Comparison of ENCODE assay signal across 16 mouse cellular contexts in genomic region chr9:123505598-123505997, GRCm38 (mm10). TPM values are rescaled to one million over a fixed set of nuclear protein-coding genes. Genes with fewer than 3 reads are reported as not detected.
DNase-seq lines count a peak whose midpoint lies in the region; ATAC-seq lines count a peak whose summit lies in the region.
"Had no signal": no experiment of that assay in that cellular context is flagged by ENCODE, and none has a peak within 500 bp of the region (broad histone marks: within the 10 kb centered on the region; RNA-seq: fewer than 3 reads in every experiment).

No protein-coding gene starts in this region.

- 29% methylated on average over 1 of the region's 1 CpGs for WGBS in heart, embryonic 16.5 days
- WGBS in lung, embryonic 16.5 days, result 23% methylated on average over 1 of the region's 1 CpGs
- WGBS in kidney, embryonic 15.5 days, result 57% methylated on average over 1 of the region's 1 CpGs
- 20% methylated on average over 1 of the region's 1 CpGs for WGBS in stomach, embryonic 16.5 days
- WGBS in midbrain, embryonic 14.5 days, result 94% methylated on average over 1 of the region's 1 CpGs

- ATAC-seq in heart, embryonic 16.5 days (replicated peaks; ENCODE audit: extremely low read depth, insufficient read depth, low FRiP score), result no peak
- peak; percentile 48 for ATAC-seq in lung, embryonic 16.5 days (ENCODE audit: low read depth)
- no peak for ATAC-seq in kidney, embryonic 15.5 days (replicated peaks; ENCODE audit: low FRiP score)
- no peak for ATAC-seq in stomach, embryonic 16.5 days (ENCODE audit: insufficient read depth, low FRiP score)
- ATAC-seq in midbrain, embryonic 14.5 days (ENCODE audit: low FRiP score, low TSS enrichment), result no peak
- ATAC-seq: activated CD4-positive, CD25-positive, alpha-beta regulatory T cell, adult 4 months; forebrain, embryonic 15.5 days; Patski had no signal

- H3K4me2 ChIP-seq in heart, embryonic 16.5 days (ENCODE audit: low read depth, low read length), result no peak overlapping the region
- no peak overlapping the region for H3K4me2 ChIP-seq in lung, embryonic 16.5 days (ENCODE audit: low read depth, low read length)
- H3K4me2 ChIP-seq in kidney, embryonic 15.5 days, result no peak overlapping the region
- no peak overlapping the region for H3K4me2 ChIP-seq in stomach, embryonic 16.5 days (ENCODE audit: low read depth, low read length)
- no peak overlapping the region for H3K4me2 ChIP-seq in midbrain, embryonic 14.5 days (ENCODE audit: low read length)
- H3K4me2 ChIP-seq: forebrain, embryonic 15.5 days; hindbrain, embryonic 13.5 days; limb, embryonic 15.5 days had no signal

- H3K27ac ChIP-seq in heart, embryonic 16.5 days (ENCODE audit: low read length), result peak overlapping the region; percentile 69
- H3K27ac ChIP-seq in lung, embryonic 16.5 days (ENCODE audit: low read length), result peak overlapping the region; percentile 17; the same call in 1 of the 2 replicates
- H3K27ac ChIP-seq in kidney, embryonic 15.5 days, result 0 out of 2 replicates have a peak overlapping the region, but pooled peaks have one; percentile 1
- H3K27ac ChIP-seq in stomach, embryonic 16.5 days (ENCODE audit: low read length), result peak overlapping the region; percentile 67
- H3K27ac ChIP-seq in midbrain, embryonic 14.5 days (replicated peaks; ENCODE audit: low read depth, low read length), result no peak overlapping the region
- H3K27ac ChIP-seq: embryonic facial prominence, embryonic 10.5 days; forebrain, embryonic 15.5 days; hindbrain, embryonic 13.5 days; limb, embryonic 15.5 days had no signal

- peaks cover 33% of the 10 kb centered on the region for H3K4me1 ChIP-seq in heart, embryonic 16.5 days (ENCODE audit: control insufficient read depth, insufficient read depth, low read length)
- H3K4me1 ChIP-seq in lung, embryonic 16.5 days (replicated peaks; ENCODE audit: control insufficient read depth, insufficient read depth, low read length), result peaks cover 36% of the 10 kb centered on the region
- H3K4me1 ChIP-seq in kidney, embryonic 15.5 days, result peaks cover 23% of the 10 kb centered on the region
- H3K4me1 ChIP-seq in stomach, embryonic 16.5 days (ENCODE audit: control insufficient read depth, insufficient read depth, low read length), result peaks cover 23% of the 10 kb centered on the region
- H3K4me1 ChIP-seq in midbrain, embryonic 14.5 days (ENCODE audit: control insufficient read depth, insufficient read depth, low read length), result no peaks in the 10 kb centered on the region
- H3K4me1 ChIP-seq: embryonic facial prominence, embryonic 10.5 days; forebrain, embryonic 15.5 days; limb, embryonic 15.5 days had no signal

- no peaks in the 10 kb centered on the region for H3K9me3 ChIP-seq in heart, embryonic 16.5 days (replicated peaks; ENCODE audit: control insufficient read depth, low read length)
- H3K9me3 ChIP-seq in lung, embryonic 16.5 days (ENCODE audit: control insufficient read depth, low read length), result no peaks in the 10 kb centered on the region
- H3K9me3 ChIP-seq in kidney, embryonic 15.5 days (replicated peaks), result no peaks in the 10 kb centered on the region
- no peaks in the 10 kb centered on the region for H3K9me3 ChIP-seq in stomach, embryonic 16.5 days (replicated peaks; ENCODE audit: control insufficient read depth, low read length)
- no peaks in the 10 kb centered on the region for H3K9me3 ChIP-seq in midbrain, embryonic 14.5 days (ENCODE audit: control insufficient read depth, low read length)
- H3K9me3 ChIP-seq: embryonic facial prominence, embryonic 10.5 days; forebrain, embryonic 15.5 days; hindbrain, embryonic 13.5 days; limb, embryonic 15.5 days had no signal

- H3K4me3 ChIP-seq in heart, embryonic 16.5 days (ENCODE audit: low read length), result no peak overlapping the region
- H3K4me3 ChIP-seq in lung, embryonic 16.5 days (ENCODE audit: low read length), result no peak overlapping the region
- H3K4me3 ChIP-seq in kidney, embryonic 15.5 days (replicated peaks), result no peak overlapping the region
- no peak overlapping the region for H3K4me3 ChIP-seq in stomach, embryonic 16.5 days (replicated peaks; ENCODE audit: low read length)
- no peak overlapping the region for H3K4me3 ChIP-seq in midbrain, embryonic 14.5 days (replicated peaks; ENCODE audit: low read depth, low read length)
- H3K4me3 ChIP-seq: embryonic facial prominence, embryonic 10.5 days; forebrain, embryonic 15.5 days; hindbrain, embryonic 13.5 days; limb, embryonic 15.5 days had no signal

- H3K27me3 ChIP-seq in heart, embryonic 16.5 days (ENCODE audit: control insufficient read depth, insufficient read depth, low read length), result no peaks in the 10 kb centered on the region
- no peaks in the 10 kb centered on the region for H3K27me3 ChIP-seq in lung, embryonic 16.5 days (ENCODE audit: control insufficient read depth, insufficient read depth, low read depth, low read length)
- H3K27me3 ChIP-seq in kidney, embryonic 15.5 days, result no peaks in the 10 kb centered on the region
- H3K27me3 ChIP-seq in stomach, embryonic 16.5 days (ENCODE audit: control insufficient read depth, insufficient read depth, low read length), result no peaks in the 10 kb centered on the region
- H3K27me3 ChIP-seq in midbrain, embryonic 14.5 days (ENCODE audit: control insufficient read depth, insufficient read depth, low read length), result no peaks in the 10 kb centered on the region
- H3K27me3 ChIP-seq: forebrain, embryonic 15.5 days; hindbrain, embryonic 13.5 days; limb, embryonic 15.5 days; Patski had no signal

- DNase-seq in heart, adult 9 months (ENCODE audit: low spot score in 2 of 2), result no peak
- DNase-seq in lung, adult 18-20 months, result no peak
- DNase-seq in midbrain, embryonic 14.5 days, result no peak
- DNase-seq: adrenal gland, postnatal 25 days; cerebellum, adult 18-20 months; right cerebral cortex, adult 18-20 months had no signal

- H3K9ac ChIP-seq in heart, embryonic 16.5 days (ENCODE audit: low read length), result no peak overlapping the region
- H3K9ac ChIP-seq in lung, embryonic 16.5 days (ENCODE audit: low read length), result no peak overlapping the region
- no peak overlapping the region for H3K9ac ChIP-seq in kidney, embryonic 15.5 days
- no peak overlapping the region for H3K9ac ChIP-seq in stomach, embryonic 16.5 days (ENCODE audit: low read length)
- no peak overlapping the region for H3K9ac ChIP-seq in midbrain, embryonic 14.5 days (replicated peaks; ENCODE audit: low read length)
- H3K9ac ChIP-seq: forebrain, embryonic 15.5 days; hindbrain, embryonic 13.5 days; limb, embryonic 15.5 days had no signal

- peaks cover 9% of the 10 kb centered on the region; the same call in 1 of the 2 replicates for H3K36me3 ChIP-seq in heart, embryonic 16.5 days (ENCODE audit: control insufficient read depth, insufficient read depth)
- H3K36me3 ChIP-seq in lung, embryonic 16.5 days (ENCODE audit: control insufficient read depth, insufficient read depth, low read length), result peaks cover 17% of the 10 kb centered on the region; the same call in 1 of the 2 replicates
- H3K36me3 ChIP-seq in kidney, embryonic 15.5 days, result peaks cover 37% of the 10 kb centered on the region
- H3K36me3 ChIP-seq in stomach, embryonic 16.5 days (ENCODE audit: control insufficient read depth, insufficient read depth, low read length), result no peaks in the 10 kb centered on the region; the same call in 1 of the 2 replicates
- H3K36me3 ChIP-seq in midbrain, embryonic 14.5 days (ENCODE audit: control insufficient read depth, insufficient read depth, low read length), result no peaks in the 10 kb centered on the region
- H3K36me3 ChIP-seq: forebrain, embryonic 15.5 days had no signal

RNA-seq across cellular contexts. Expression of gene Sacm1l, which starts 24.0 kb away (rescaled TPM):
- polyA plus RNA-seq in heart, embryonic 16.5 days (2015; fragmentation: Nextera tagmentation; extraction: Ambion mirVana), result 48.0 and 51.6 TPM in 2 replicates
- polyA plus RNA-seq in lung, embryonic 16.5 days (2015; fragmentation: Nextera tagmentation; extraction: Ambion mirVana), result 57.9 and 58.1 TPM in 2 replicates
- 56.1 and 64.2 TPM in 2 replicates for polyA plus RNA-seq in kidney, embryonic 15.5 days (2015; fragmentation: Nextera tagmentation; extraction: Ambion mirVana)
- 63.6 and 65.4 TPM in 2 replicates for polyA plus RNA-seq in stomach, embryonic 16.5 days (2015; fragmentation: Nextera tagmentation; extraction: Ambion mirVana)
- 50.4 and 57.0 TPM in 2 replicates for polyA plus RNA-seq in midbrain, embryonic 14.5 days (2014; fragmentation: Nextera tagmentation; extraction: Ambion mirVana)

RNA-seq across cellular contexts. Expression of gene Limd1, which starts 27.1 kb away (rescaled TPM):
- 56.6 and 62.4 TPM in 2 replicates for polyA plus RNA-seq in heart, embryonic 16.5 days (2015; fragmentation: Nextera tagmentation; extraction: Ambion mirVana)
- 57.3 and 61.5 TPM in 2 replicates for polyA plus RNA-seq in lung, embryonic 16.5 days (2015; fragmentation: Nextera tagmentation; extraction: Ambion mirVana)
- 49.3 and 50.5 TPM in 2 replicates for polyA plus RNA-seq in kidney, embryonic 15.5 days (2015; fragmentation: Nextera tagmentation; extraction: Ambion mirVana)
- 48.8 and 49.6 TPM in 2 replicates for polyA plus RNA-seq in stomach, embryonic 16.5 days (2015; fragmentation: Nextera tagmentation; extraction: Ambion mirVana)
- polyA plus RNA-seq in midbrain, embryonic 14.5 days (2014; fragmentation: Nextera tagmentation; extraction: Ambion mirVana), result 11.8 and 16.4 TPM in 2 replicates
